Mouse (Mus musculus): ENCODE measurements at regions not wholly inside any gene's neighbourhood (a gene's known extent, or its start where the extent isn't known, plus 50 kb on each side); places are given as distances from the start of the nearest gene placed in this dataset.

DNA sequence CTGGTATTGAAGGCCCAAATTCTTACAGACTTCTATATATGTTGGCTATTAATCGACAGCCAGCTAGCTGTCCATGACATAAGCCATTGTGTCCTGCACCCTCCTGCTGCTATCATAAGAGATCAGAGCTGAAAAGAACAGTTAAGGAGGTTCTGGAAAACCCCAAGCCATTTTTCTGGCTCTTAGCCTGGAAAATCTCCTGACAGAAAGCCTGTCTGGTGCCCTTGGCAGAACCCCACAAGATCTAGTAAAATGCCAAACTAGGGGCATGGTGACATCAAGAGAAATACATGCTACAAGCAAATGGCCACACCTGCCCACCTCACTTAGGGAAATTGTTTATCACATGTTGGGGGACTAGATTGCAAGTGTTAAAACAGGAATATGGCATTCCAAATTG is 91.6 kb upstream of the Vgll2 start:
- Histone ChIP-seq H3K36me3 (no peaks in the 10 kb centered on the region), H3K27me3 (ENCODE audit: low read depth, poor library complexity, severe bottlenecking) (no peaks in the 10 kb centered on the region), H3K4me3 (no peak overlapping the region), H3K27ac (replicated peaks) (no peak overlapping the region), H3K9me3 (replicated peaks) (no peaks in the 10 kb centered on the region), H3K4me1 (no peaks in the 10 kb centered on the region)
- no peak for DNase-seq (ENCODE audit: low spot score)
- 86% methylated on average over 1 of the region's 1 CpGs for WGBS

DNA sequence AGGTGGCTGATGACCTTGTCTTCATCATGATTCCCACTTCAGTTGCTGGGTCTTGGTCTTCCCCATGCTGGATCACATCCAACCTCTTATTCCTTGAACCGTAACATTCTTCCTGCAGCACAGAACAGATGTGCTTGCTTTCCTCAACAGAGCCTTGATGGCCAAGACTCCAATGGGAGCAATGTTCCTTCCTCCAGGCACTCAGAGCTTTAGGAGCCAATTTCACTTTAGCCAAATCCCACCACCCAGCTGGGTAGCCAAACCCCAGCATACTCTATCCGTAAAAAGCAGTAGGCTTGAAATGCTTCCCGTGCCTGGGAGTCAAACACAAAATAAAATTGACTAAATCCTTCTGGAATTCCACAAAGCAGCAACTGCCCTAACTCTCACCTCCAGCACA is 86.8 kb upstream of the Vgll2 start:
- no peaks in the 10 kb centered on the region for H3K27me3 ChIP-seq (ENCODE audit: low read depth, poor library complexity, severe bottlenecking)
- no peak overlapping the region for H3K4me3 ChIP-seq
- no peaks in the 10 kb centered on the region for H3K9me3 ChIP-seq (replicated peaks)
- WGBS = 75% methylated on average over 3 of the region's 3 CpGs
- no peaks in the 10 kb centered on the region for H3K36me3 ChIP-seq
- H3K4me1 ChIP-seq = no peaks in the 10 kb centered on the region
- no peak for DNase-seq (ENCODE audit: low spot score)
- H3K27ac ChIP-seq (replicated peaks) = no peak overlapping the region

DNA sequence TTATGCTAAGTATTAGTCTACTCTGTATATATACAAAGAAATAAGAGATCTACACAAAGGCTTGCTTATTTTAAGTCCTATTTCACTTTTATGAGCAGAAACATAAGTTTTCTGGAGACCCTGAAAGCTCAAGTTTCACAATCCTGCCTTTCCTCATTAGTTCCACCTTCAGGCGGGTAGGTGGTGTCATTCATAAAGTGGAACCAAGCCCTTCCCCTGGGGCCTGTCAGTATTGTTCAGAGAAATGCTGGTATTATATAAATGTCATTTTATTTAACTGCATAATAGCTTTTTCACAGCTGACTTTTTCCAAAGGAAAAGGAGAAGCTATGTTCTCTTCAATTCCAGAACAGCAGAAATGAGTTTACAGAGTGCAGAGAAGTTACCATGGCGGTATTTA is 81.1 kb upstream of the Vgll2 start:
- 0 out of 2 replicates have a peak, but pooled peaks cover 3% of the 10 kb centered on the region for H3K4me1 ChIP-seq
- DNase-seq (ENCODE audit: low spot score) = no peak
- no peak overlapping the region for H3K27ac ChIP-seq (replicated peaks)
- 85% methylated on average over 2 of the region's 2 CpGs for WGBS
- no peak overlapping the region for H3K4me3 ChIP-seq
- no peaks in the 10 kb centered on the region for H3K36me3 ChIP-seq
- no peaks in the 10 kb centered on the region for H3K27me3 ChIP-seq (ENCODE audit: low read depth, poor library complexity, severe bottlenecking)
- no peaks in the 10 kb centered on the region for H3K9me3 ChIP-seq (replicated peaks)

DNA sequence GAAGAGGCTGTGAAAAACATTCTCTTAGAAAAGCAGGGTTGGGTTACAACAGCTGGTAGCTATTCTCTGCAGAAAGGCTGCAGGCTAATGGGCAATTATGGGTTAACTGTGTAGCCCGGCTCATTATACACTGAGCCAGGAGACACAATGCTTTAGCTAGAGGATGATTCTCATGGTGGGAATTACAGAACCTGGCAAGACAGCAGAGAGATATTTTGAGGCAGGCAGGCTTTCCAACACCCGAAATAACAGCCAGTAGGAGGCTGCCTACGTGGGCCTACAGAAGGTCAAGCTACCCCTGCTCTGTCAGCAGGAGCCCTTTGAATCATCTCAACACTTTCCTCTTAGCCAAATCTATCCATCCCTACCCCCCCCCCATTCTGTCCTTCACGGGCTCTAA is 76.6 kb upstream of the Vgll2 start:
- no peaks in the 10 kb centered on the region for H3K9me3 ChIP-seq (replicated peaks)
- H3K4me3 ChIP-seq = no peak overlapping the region
- H3K27me3 ChIP-seq (ENCODE audit: low read depth, poor library complexity, severe bottlenecking) = no peaks in the 10 kb centered on the region
- 61% methylated on average over 4 of the region's 4 CpGs for WGBS
- H3K27ac ChIP-seq (replicated peaks) = no peak overlapping the region
- H3K36me3 ChIP-seq = no peaks in the 10 kb centered on the region
- H3K4me1 ChIP-seq = 0 out of 2 replicates have a peak, but pooled peaks cover 3% of the 10 kb centered on the region
- DNase-seq (ENCODE audit: low spot score) = no peak

DNA sequence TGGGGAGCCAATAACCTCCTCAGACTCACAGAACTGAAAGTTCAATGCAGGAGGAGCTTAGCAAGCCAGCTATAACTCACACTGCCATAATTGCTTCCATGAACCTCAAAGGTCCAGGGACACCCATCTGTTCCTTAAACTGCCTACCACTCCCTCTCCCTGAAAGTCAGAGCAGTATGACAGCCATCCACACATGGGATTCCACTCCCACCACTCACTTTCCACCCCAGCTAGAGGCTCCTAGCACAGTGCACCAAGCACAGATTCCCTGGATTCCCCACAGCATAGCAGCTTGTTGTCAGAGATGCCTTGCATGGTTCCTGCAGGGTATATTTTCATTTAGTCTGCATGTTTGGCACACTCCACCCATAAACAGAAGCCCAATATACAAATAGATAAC is 76.1 kb upstream of the Vgll2 start:
- Histone ChIP-seq H3K4me3 (no peak overlapping the region), H3K36me3 (no peaks in the 10 kb centered on the region), H3K9me3 (replicated peaks) (no peaks in the 10 kb centered on the region), H3K27me3 (ENCODE audit: low read depth, poor library complexity, severe bottlenecking) (no peaks in the 10 kb centered on the region), H3K4me1 (0 out of 2 replicates have a peak, but pooled peaks cover 3% of the 10 kb centered on the region), H3K27ac (replicated peaks) (no peak overlapping the region)
- DNase-seq (ENCODE audit: low spot score) = no peak

DNA sequence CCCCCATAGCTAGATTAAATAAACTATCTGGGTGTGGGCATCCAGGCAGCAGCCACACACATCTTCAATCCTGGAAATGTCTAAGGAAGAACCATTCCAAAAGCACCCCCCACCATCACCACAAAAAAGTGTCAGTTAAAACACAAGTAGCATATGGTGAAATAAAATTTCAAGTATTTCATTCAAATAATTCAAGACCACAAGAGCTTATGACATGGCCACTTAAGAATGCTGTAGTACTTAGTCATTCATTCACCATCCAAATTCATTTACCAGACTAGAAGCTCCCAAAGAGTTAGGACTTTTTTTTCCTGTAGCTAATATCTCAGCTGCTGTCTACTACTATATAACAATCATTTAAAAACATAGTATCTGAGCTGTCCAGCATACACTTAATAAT is 75.4 kb upstream of the Vgll2 start:
- DNase-seq (ENCODE audit: low spot score) = no peak
- Histone ChIP-seq H3K36me3 (no peaks in the 10 kb centered on the region), H3K4me3 (no peak overlapping the region), H3K9me3 (replicated peaks) (no peaks in the 10 kb centered on the region), H3K27ac (replicated peaks) (no peak overlapping the region), H3K4me1 (0 out of 2 replicates have a peak, but pooled peaks cover 3% of the 10 kb centered on the region), H3K27me3 (ENCODE audit: low read depth, poor library complexity, severe bottlenecking) (no peaks in the 10 kb centered on the region)

DNA sequence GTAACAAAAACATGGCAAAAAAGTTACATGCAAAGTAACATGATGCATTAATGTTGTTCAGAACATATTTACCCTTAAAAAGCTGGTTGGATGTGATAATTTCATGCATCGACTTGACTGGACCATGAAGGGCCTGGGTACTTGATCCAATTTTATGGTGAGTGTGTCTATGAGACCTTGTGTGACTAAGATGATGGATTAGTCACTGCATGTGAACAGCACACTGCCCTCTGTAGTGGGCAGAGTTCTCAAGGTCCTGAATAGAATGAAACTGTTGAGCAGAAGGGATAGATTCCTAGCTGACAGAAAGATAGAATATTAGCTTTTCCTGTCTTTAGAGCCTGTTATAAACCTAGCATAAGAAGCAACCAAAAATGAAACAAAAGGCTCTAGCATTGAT is 72.3 kb upstream of the Vgll2 start:
- Histone ChIP-seq H3K27ac (replicated peaks) (no peak overlapping the region), H3K9me3 (replicated peaks) (no peaks in the 10 kb centered on the region)

DNA sequence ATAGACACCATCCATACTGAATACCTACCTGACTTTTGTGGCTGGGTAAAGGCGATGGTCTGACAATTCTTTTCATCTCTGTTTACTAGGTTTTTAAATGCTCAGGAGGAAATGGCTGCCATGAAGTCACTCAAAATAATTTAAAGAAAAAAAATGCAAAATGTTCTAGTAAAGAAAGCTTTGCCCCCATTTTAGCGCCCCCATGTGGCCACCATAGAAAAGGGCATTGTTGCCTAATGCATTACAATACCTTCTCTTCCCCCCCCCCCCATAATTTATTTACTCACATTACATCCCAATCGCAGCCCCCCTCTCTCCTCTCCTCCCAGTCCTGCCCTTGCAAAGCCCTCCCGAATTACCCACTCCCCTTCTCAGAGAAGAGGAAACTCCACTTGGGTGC is 70.3 kb upstream of the Vgll2 start:
- H3K9me3 ChIP-seq (replicated peaks) = no peaks in the 10 kb centered on the region
- H3K36me3 ChIP-seq = no peaks in the 10 kb centered on the region
- H3K4me3 ChIP-seq = no peak overlapping the region
- no peak for DNase-seq (ENCODE audit: low spot score)
- no peaks in the 10 kb centered on the region for H3K27me3 ChIP-seq (ENCODE audit: low read depth, poor library complexity, severe bottlenecking)
- no peaks in the 10 kb centered on the region for H3K4me1 ChIP-seq
- H3K27ac ChIP-seq (replicated peaks) = no peak overlapping the region
- WGBS = 68% methylated on average over 4 of the region's 4 CpGs

More for the DNA sequence above, 72.3 kb upstream of the Vgll2 start:
- Histone ChIP-seq H3K36me3 (no peaks in the 10 kb centered on the region), H3K27me3 (ENCODE audit: low read depth, poor library complexity, severe bottlenecking) (no peaks in the 10 kb centered on the region), H3K4me1 (0 out of 2 replicates have a peak, but pooled peaks cover 3% of the 10 kb centered on the region), H3K4me3 (no peak overlapping the region)
- DNase-seq (ENCODE audit: low spot score) = no peak
- 88% methylated on average over 1 of the region's 1 CpGs for WGBS

DNA sequence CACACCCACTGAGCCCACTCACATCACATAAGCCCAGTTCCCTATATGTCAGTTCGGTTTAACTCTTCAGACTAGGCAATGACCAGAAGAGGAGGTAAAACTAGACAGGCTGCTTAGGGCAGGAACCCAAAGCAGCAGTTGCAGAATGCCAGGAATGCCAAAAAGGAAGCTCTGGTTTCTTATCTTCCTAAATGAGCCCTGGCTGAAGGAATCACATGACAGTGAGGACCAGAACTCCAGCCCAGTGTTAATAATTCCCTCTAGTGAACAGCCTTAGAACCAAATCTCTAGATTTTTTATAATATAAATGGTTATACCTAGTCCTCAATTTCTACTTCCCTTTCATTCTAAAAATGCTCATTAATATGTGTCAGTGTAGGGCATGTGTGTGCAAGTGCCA is 65.8 kb upstream of the Vgll2 start:
- Histone ChIP-seq H3K27ac (replicated peaks) (no peak overlapping the region), H3K27me3 (ENCODE audit: low read depth, poor library complexity, severe bottlenecking) (no peaks in the 10 kb centered on the region), H3K4me1 (peaks cover 2% of the 10 kb centered on the region; the same call in 1 of the 2 replicates), H3K36me3 (no peaks in the 10 kb centered on the region), H3K4me3 (no peak overlapping the region), H3K9me3 (replicated peaks) (no peaks in the 10 kb centered on the region)
- no peak for DNase-seq (ENCODE audit: low spot score)
- WGBS = 68% methylated on average over 1 of the region's 1 CpGs

DNA sequence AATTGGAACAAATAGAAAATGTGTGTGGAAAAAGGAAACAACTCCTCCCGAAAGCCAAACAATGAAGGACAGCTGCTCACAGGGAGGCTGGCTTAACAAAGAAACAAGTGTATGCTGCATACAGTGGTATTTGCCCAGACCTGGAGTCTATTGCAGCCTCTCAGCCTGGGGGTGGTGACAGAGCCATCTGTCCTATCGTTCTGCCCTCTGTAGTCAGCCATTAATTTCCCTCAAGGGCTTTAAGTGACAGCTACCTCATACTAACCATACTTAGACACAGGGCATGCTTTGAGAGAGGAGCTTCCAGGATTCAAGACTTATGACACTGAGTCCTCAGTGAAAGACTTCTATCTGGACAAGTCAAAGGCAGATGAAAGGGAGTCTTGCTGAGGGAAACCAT is 60.8 kb upstream of the Vgll2 start:
- Histone ChIP-seq H3K9me3 (replicated peaks) (no peaks in the 10 kb centered on the region), H3K4me1 (peaks cover 4% of the 10 kb centered on the region; the same call in 1 of the 2 replicates), H3K36me3 (no peaks in the 10 kb centered on the region), H3K27me3 (ENCODE audit: low read depth, poor library complexity, severe bottlenecking) (no peaks in the 10 kb centered on the region), H3K27ac (replicated peaks) (0 out of 2 replicates have a peak overlapping the region, but pooled peaks have one; percentile 9), H3K4me3 (no peak overlapping the region)
- whole genome bisulfite sequencing = 39% methylated on average over 2 of the region's 2 CpGs
- peak; percentile 21 for DNase-seq (ENCODE audit: low spot score)

DNA sequence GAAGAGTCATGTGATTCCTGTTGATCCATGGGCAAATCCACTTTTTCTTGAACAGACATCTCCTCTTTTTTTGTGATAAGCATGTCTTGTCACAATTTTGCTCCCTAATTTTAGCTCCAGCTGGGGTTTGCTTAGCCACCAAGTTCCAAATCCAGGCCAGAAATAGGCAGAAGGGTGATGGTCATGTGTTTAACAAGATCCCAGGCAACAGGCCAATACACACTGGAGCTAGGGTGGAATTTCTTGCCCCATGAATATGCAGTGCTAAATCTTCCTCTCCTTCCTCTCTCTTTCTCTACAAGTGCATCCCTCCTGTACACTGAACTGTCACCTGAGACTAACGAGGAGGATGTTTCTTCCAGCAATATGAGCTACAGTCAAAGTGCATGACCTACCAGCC is 58.6 kb upstream of the Vgll2 start:
- no peaks in the 10 kb centered on the region for H3K9me3 ChIP-seq (replicated peaks)
- H3K36me3 ChIP-seq = no peaks in the 10 kb centered on the region
- H3K4me3 ChIP-seq = no peak overlapping the region
- 93% methylated on average over 1 of the region's 1 CpGs for WGBS
- no peak for DNase-seq (ENCODE audit: low spot score)
- H3K4me1 ChIP-seq = peaks cover 4% of the 10 kb centered on the region; the same call in 1 of the 2 replicates
- H3K27ac ChIP-seq (replicated peaks) = no peak overlapping the region
- no peaks in the 10 kb centered on the region for H3K27me3 ChIP-seq (ENCODE audit: low read depth, poor library complexity, severe bottlenecking)

DNA sequence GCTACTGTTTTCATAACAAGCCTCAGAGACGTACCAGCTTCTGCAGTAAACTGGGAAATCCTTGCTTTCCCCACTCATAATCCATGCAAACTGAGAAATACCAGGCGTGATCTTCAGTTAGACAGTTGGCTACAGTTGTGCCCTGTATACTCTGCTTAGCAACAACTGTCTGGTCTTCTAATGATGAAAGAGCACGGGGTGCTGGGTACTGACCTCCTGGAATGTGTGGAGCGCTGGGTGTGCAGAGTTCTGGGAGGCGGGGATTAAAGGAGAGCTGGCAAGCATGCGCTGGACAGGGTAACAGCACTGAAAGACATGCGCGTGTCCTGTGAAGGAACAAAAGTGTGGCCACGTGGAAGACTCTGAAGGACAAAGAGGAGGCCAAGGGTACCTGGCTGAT is 52.2 kb upstream of the Vgll2 start:
- no peak for DNase-seq (ENCODE audit: low spot score)
- Histone ChIP-seq H3K27ac (replicated peaks) (no peak overlapping the region), H3K4me1 (no peaks in the 10 kb centered on the region), H3K27me3 (ENCODE audit: low read depth, poor library complexity, severe bottlenecking) (no peaks in the 10 kb centered on the region), H3K36me3 (no peaks in the 10 kb centered on the region), H3K9me3 (replicated peaks) (no peaks in the 10 kb centered on the region), H3K4me3 (no peak overlapping the region)
- 75% methylated on average over 9 of the region's 9 CpGs for WGBS
